Mouse (Mus musculus): ENCODE results near the gene 1700003E16Rik.

The 1700003E16Rik gene

DNA sequence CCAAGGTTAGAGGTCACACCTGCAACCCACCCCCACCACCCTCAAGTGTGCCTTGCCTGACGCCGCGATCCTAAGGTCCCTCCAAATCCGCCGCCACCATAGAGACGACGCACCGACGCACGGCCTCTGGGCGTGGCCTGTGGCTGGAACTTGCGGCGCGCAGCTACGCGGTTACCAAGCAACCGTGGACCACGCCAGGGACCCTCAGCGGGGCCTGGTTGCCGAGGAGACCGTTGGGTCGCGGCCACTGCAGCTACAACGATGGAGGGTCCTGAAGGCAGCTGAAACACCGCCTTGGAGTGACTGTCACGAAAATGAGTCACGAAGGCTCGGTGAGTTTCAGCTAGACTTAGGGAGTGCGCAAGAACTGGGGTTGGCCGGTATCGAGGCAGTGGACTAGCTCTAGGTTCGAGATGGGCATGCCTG, at the start of gene 1700003E16Rik, which contains the start of gene Wdr54:
Gene 1700003E16Rik, plus strand, starts transcription at position 146 of the 426 bp plus-strand sequence.
Gene Wdr54, minus strand, starts transcription at position 139 of the 426 bp plus-strand sequence.
- peak; percentile 33 to 67 for DNase-seq (ENCODE audit: low spot score in 2 of 2)

DNA sequence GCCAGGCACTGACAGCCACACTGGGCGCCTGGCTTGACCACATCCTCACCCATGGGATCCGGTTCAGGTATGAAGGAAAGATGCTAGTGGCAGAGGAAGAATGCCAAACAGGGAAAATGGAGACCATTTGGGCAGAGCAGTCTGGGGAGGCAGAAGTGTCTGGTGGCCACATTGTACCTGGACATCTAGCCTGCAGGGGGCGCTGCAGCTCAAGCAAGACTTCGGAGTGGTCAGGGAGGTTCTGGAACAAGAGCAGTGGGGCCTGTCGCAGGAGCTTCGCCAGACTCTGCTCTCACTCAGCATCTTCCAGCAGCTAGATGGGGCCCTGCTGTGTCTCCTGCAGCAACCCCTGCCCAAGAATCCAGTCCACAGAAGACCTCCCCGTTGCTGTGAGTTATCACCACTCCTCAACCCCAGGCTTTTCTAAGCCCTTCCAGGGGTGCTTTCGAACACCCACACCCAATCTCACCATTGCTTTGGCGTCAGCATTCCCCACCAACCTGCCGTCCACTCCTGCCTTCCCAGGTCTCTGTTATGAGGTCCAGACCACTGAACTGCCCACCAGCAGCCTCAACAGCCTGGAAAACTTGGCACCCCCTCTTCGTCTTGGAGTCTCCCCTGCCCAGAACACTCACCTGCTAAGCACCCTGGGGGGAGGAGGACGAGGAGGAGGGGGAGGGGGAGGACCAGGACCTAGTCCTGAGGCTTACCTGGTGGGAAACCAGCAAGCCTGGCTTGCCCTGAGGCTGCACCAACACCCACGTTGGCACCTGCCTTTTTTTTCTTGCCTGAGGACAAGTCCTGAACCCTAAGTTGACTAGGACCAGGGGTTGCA, 48.4 kb upstream of the 1700003E16Rik start:
- DNase-seq (ENCODE audit: low spot score in 2 of 2): peak; percentile 90 to 97

DNA sequence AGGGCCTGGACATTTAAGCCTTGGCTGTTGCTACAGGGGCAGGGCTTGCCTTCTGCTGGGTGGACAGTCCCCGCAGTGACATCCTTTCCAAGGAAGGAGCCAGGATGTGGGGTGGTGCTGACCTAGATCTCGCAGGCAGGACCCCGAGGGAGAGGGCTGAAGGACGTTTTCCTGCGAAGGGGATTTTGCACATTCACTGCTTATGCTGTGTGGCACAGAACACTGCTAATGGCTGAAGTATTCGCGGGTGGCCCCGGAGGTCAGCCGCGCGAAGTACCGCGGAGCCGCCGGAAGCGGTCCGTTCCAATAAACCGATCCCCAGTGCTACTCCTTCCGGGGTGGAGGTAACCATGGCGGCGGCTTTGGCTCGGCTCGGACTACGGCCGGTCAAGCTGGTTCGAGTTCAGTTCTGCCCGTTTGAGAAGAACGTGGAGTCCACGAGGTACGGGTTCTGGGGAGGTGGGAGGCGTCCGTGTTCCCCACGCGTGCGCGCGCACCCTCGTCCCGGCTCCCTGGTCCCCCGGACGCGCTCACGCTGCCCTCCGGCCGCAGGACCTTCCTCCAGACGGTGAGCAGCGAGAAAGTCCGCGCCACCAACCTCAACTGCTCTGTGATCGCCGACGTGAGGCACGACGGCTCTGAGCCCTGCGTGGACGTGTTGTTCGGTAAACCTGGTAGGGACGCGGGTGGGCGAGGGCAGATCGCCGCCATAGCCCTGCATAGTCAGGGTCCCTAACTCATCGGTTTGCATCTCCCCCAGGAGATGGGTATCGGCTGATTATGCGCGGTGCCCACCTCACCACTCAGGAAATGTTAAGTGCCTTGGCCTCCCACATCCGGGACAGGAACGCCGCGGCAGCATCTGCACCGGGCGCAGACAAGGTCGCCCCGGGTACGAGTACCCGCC, 47.2 kb upstream of the 1700003E16Rik start, which contains the start of gene Mrpl53:
Gene Mrpl53, plus strand, starts transcription at position 279 of the 907 bp plus-strand sequence.
- peak; percentile 81 to 90 for DNase-seq (ENCODE audit: low spot score in 2 of 2)

DNA sequence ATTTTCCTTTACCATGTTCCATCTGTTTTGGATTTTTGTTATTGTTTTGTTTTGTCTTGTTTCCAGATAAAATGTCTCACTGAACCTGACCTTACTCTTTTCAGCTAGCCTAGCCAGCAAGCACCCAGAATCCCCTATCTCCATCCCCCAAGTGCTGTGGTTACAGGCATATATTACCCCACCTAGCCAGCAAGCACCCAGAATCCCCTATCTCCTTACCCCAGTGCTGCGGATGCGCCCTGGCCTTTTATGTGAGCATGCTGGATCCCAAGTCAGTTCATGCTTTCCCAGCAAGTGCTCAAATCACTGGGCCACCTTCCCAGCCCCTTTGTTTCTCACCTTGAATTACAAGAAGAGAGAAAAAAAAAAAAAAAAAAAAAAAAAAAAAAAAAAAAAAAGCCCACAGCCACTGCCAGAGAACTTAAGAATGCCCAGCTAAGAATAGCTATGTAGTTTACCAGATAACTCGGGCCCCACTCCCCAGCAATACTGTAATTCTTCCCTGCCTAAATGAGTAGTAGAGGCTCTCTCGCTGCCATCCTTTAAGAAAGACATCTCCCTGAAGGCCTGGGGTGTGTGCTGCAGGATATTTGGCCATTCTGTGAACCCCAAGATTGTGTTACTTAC, 44.6 kb upstream of the 1700003E16Rik start:
- peak in 1 of 2 experiments; percentile 53 for DNase-seq (ENCODE audit: low spot score in 2 of 2)

DNA sequence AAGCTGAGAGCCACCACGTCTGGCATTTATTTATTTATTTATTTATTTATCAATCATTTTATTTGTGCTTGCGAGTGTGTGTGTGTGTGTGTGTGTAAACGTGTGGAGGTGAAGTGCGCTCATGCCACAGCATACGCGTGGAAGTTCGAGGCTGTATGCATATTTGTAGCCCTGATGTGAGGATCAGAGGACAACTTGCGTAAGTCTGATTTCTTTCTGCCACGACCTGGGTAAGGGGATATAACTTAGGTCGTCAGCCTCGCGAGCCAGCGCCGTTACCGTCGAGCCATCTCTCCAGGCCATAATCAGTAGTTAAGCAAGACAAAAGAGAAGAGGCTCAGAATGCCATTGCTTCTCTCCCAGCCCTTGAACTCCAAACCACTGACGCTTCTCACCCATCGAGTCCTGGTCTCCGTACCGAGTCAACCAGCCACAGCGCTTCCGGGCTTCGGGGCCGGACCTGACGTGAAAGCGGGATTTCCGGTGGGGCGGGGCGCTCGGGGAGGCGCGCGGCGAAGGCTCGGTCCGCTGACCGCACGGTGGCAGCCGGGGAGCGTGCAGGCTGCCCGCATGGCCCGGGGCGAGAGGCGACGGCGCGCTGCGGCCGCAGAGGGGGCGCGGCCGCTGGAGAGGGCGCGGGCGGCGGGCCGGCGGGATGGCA, 41.1 kb upstream of the 1700003E16Rik start, which contains the start of gene Mogs:
Gene Mogs, plus strand, starts transcription at position 486 of the 661 bp plus-strand sequence.
- peak; percentile 93 to 97 for DNase-seq (ENCODE audit: low spot score in 2 of 2)

DNA sequence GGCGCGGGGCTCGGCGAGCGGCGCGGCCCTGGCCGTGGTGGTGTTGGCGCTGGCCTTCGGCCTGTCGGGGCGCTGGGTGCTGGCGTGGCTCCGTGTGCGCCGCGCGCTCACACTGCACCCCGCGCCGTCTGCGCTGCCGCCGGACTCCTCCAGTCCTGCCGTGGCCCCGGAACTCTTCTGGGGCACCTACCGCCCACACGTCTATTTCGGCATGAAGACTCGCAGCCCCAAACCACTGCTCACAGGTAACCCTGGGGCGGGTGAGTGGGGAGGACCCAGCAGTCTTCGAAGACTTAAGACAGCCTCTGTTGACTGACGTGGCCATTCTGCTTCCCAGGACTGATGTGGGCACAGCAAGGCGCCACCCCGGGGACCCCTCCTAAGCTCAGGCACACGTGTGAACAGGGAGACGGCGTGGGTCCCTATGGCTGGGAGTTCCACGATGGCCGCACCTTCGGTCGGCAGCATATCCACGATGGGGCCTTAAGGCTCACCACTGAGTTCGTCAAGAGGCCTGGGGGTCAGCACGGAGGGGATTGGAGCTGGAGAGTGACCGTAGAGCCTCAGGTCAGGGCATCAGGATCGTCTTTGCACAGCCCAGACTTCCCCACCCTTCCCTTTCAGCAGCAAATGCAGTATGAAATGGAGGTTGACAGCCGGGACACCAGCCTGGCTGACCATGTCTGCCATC, 40.4 kb upstream of the 1700003E16Rik start:
- DNase-seq (ENCODE audit: low spot score in 2 of 2): peak in 1 of 2 experiments; percentile 76

DNA sequence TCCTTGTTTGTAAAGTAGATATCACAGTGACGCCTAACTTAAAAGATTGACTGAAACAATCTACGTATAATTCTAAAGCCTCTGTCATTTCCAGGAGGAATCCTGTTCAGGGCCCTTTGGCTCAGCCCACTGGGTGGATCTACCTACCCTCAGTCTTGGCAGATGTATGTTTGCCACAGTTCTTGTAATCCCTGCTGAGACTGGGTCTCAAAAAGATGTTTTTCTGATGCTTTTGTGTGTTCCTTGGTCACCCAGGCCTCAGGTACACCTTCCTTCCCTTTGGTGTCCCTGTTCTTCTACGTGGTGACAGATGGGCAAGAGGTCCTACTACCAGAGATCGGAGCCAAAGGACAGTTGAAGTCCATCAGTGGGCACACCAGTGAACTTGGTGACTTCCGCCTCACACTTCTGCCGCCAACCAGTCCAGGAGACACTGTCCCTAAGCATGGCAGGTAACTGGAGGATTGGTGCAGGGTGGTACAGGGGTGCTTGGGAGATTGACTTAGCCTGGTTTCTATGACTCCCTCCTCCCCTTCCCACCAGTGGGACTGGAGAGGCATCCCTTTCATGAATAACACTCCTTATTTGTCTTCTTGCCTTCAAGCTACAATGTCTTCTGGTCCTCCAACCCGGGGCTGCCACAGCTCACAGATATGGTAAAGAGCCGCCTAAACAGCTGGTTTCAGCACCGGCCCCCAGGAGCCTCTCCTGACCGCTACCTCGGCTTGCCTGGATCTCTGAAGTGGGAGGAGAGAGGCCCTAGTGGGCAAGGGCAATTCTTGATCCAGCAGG, 39.6 kb upstream of the 1700003E16Rik start:
- DNase-seq (ENCODE audit: low spot score in 2 of 2): peak in 1 of 2 experiments; percentile 64

DNA sequence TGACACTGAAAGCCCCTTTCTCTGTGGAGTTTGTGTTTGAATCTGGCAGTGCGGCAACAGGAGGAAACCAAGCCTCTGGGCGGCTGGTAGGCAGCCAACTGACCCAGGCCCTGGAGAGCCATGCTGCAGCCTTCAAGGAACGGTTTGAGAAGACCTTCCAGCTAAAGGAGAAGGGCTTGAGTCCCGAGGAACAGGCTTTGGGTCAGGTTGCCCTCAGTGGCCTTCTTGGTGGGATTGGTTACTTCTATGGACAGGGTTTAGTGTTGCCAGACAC, 39.1 kb upstream of the 1700003E16Rik start:
- DNase-seq (ENCODE audit: low spot score in 2 of 2): peak in 1 of 2 experiments; percentile 59

DNA sequence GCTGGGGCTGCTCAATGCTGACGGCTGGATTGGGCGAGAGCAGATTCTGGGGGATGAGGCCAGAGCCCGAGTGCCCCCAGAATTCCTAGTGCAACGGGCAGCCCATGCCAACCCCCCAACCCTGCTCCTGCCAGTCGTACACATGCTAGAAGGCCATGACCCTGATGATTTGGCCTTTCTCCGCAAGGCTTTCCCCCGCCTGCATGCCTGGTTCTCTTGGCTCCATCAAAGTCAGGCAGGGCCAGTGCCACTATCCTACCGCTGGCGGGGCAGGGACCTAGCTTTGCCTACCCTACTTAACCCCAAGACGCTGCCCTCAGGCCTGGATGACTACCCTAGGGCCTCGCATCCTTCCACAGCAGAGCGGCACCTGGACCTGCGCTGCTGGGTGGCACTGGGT, 38.6 kb upstream of the 1700003E16Rik start:
- DNase-seq (ENCODE audit: low spot score in 2 of 2): no peak

DNA sequence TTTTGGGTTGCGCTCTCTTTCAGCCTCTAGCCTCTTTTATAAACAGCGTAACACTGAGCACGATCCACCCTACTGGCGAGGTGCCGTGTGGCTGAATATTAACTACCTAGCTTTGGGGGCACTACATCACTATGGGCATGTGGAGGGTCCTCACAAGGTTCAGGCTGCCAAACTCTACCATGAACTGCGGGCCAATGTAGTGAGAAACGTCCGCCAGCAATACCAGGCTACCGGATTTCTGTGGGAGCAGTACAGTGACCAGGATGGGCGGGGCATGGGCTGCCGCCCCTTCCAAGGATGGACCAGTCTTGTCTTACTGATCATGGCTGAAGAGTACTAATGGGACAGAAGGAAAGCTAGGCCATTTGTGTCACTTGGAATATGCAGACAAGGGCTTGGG, 37.8 kb upstream of the 1700003E16Rik start:
- DNase-seq (ENCODE audit: low spot score in 2 of 2): no peak

DNA sequence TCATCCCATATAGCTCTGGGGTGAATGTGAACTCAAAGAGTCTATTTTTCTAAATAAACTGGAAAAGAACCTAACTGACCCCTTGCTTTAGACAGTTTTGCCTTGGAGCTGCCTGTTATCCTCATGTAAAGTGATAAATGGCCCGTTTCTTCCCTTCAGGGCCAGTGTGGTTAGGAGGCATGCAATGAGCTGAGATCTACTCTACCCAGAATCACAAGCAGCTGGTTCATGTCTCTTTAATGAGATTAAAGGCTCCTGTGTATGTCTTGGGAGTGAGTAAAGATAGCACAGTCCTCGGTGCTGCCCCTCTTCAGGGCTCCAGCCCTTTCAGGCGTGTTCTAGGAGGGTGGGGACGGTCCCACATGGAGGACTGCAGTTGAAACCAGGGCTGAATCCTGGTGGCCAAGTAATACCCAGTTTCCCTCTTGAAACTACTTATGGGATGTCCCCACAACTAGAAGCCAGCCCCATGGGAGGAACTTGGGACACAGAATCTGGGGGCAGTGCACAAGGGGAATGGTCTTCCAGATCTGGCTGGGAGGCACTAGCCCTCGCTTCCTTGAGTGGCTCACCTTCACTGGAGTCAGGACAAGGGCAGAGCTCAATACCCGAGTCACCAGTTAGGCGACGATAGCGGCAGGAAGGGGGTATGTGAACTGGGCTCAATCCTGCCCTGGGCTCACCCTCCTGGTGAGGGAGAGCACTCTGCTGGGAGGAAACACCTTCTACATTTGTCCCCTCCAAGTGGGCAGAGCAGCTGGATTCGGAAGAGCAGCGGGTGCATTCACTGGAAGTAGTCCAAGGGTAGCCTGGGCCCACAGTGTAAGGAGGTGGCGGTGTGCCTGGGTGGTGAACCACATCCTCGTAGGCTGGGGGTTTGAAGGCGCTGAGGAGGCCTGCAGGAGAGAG, 37.1 kb upstream of the 1700003E16Rik start:
- no peak for DNase-seq (ENCODE audit: low spot score in 2 of 2)

DNA sequence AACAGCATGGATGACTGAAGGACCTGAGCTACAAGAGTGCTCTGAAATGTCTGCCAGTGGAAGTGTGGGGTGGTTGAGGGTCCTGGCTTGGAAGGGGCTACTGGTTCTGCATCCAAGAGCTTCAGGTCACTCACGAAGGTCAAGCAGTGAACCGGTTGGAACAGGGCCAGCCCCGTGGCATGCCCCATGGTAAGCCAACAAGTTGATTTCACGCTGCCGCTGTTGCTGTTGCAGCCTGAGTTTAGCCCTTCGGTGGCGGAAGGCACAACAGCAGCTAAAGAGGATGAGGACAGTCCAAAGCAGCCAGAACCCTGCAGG, 36.5 kb upstream of the 1700003E16Rik start:
- DNase-seq (ENCODE audit: low spot score in 2 of 2): peak in 1 of 2 experiments; percentile 32

DNA sequence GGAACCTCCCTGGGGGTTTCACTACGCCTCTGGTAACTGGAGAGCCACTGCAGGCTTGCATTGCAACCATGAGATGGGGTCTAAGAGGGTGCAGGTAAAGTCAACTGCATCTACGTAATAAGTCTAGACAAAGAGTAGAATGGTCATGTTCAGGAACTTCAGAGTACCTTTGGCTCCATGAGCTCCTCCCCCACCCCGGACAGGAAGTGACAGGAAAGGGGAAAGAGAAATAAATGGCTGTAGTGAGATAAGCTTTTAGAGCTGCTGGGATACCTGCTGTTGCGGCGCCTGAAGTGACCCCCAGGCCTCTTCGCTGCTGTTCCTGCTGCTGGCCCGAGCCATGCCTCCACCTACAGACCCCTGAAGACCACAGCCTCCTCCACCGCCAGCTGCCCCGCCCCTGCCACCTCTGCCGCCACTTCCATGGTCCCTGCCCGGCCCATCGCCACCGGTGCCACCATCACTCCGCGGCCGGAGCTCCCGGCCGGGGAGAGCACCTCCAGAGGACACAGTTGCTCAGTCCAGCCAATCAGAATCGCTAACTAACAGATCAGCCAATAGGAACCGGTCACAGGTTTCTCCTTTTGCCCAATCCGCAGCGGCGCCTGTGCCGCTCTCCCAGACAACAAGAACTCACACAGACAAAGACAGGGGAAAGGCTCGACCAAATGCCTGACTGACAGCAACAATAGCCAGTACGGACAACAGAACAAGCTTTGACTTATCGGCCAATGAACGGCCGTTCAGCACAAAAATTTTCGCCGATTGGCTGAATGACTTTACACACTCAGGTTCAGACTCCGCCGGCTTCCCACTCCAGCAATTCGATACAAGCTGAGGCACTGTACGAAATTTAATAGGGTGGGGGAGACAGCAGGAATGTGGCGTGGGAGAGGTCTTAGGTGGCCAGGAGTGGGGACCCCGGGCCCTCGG, 35.0 kb upstream of the 1700003E16Rik start, which contains the start of gene Wbp1:
Gene Wbp1, minus strand, starts transcription at position 630 of the 933 bp plus-strand sequence.
- peak; percentile 89 to 91 for DNase-seq (ENCODE audit: low spot score in 2 of 2)

DNA sequence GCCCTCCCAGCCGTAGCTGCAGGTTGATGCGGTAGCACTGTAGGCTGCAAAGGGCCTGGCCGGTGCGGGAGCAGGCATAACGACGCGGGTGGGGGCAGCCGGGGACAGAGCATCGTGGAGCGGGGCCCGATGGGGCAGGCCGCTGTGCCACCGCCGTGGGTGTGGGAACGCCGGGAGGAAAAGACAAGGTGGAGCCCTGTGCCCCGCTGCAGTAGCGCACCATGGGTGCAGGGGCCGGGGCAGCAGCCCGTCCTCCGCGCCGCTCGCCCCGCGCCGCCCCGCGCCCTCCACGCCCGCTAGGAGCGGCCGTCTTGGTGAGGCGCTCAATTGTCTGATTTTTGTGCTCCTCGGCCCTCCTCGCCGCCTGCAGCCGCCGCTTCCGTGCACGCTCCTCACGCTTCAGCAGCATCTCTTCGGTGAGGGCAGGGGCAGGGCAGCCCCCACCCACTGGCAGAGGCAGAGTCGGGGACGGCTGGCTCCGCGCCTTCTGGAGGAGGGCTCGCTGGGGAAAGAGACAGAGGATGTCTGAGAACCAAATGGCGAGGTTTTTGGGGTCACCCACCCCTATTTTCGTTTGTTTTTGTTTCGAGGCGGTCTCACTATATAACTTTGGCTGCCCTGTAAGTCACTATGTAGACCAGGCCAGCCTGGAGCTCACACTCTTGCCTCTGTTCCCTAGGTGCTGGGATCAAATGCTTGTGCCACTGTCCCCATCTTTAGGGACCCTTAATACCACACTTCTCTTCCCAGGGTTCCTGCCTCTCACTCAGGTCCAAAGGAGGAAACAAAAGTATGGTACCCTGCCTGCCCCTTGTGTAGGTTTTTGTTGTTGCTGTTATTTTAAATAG, 34.1 kb upstream of the 1700003E16Rik start:
- peak in 1 of 2 experiments; percentile 86 for DNase-seq (ENCODE audit: low spot score in 2 of 2)

DNA sequence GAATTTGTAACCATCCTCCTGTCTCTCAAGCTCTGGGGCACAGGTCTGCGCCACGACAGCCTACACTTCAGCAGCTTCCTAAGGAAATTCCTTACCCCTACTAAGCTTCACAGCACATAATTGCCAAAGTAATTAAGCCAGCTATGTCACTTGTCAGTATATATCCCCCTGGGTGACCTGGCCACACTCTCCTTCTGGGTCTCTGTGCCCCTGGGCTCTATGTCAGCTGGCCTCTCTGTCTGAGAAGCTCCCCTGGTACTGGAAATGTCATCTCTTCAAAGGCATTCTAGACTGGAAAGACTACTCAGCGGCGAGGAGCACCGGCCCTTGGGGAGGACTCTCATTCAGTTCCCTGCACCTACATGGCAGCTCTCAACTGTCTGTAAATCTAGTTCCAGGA, 33.2 kb upstream of the 1700003E16Rik start:
- DNase-seq (ENCODE audit: low spot score in 2 of 2): no peak

DNA sequence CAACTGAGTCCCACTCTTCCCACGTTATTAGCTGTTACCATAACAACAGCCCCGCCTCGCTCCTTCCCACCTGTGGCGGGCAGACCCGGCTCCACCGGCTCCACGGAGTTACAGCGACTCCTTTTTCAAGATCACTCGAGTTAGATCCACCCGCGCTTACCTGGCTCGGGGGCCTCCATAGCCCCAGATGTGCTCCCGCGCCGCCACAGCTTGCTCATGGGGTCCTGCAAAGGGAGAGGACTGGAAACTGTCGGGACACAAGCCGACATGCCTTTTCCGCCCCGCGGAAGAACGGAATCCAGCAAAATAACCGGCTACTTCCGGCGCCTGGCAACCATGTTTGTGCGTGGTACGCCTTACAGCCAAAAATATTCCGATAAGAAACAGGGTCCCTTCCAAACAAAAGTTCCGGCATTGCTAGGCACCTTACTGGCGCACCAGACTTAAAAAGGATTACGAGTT, 31.3 kb upstream of the 1700003E16Rik start:
- peak; percentile 89 to 92 for DNase-seq (ENCODE audit: low spot score in 2 of 2)

DNA sequence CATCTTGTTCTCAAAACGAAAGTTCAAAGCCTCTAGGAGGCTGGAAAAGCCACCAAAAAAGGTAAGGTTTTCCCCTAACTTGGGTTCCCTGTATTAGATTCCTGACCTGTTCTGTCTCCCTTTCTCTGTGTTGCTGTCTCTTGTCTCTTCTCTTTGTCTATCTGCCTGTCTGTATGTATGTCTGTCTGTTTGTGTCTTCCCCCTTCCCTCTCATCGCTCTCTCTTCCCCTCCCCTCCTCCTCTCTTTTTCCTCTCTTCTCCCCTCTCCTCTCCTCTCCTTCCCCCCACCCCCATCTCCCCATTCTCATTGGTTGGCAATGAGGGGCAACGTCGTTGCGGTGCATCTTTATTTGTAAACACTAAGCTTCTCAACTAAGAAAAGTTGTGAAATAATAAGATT, 30.9 kb upstream of the 1700003E16Rik start, which contains the start of gene Ino80b:
Gene Ino80b, minus strand, starts transcription at position 101 of the 400 bp plus-strand sequence.
- DNase-seq (ENCODE audit: low spot score in 2 of 2): no peak
